13 mouse cellular contexts compared by ENCODE assay signal in the genomic region with DNA sequence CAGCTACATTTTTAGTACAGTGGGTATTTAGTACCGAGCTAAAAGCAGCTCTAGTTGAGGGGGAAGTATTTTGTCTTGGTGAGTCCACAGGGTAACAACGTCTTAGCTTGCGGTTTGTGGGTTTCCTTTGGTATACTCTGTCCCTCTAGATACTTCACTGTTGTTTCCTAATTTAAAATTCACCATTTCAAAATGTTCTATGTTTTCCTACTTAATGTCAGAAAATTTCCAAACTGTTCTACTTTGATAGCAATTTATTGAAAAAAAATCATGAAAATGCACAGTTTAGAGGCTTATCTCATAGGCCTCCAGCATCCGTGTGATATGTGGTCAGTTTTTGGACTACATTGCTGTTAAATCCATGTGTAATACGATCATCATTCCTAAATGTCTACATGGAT.
DNase-seq lines count a peak whose midpoint lies in the region; ATAC-seq lines count a peak whose summit lies in the region.
"Had no signal": no experiment of that assay in that cellular context is flagged by ENCODE, and none has a peak within 500 bp of the region (broad histone marks: within the 10 kb centered on the region; RNA-seq: fewer than 3 reads in every experiment).

No protein-coding gene starts in this region.

- H3K27ac ChIP-seq in liver, embryonic 16.5 days (ENCODE audit: low read length) = peak overlapping the region; percentile 26
- H3K27ac ChIP-seq: limb, embryonic 12.5 days had no signal

- no peaks in the 10 kb centered on the region for H3K9me3 ChIP-seq in liver, embryonic 16.5 days (replicated peaks; ENCODE audit: control insufficient read depth, low read length)
- H3K9me3 ChIP-seq: limb, embryonic 12.5 days had no signal

- peak; percentile 95 for DNase-seq in heart, adult 11 months
- no peak for DNase-seq in heart, postnatal 14 days
- peak; percentile 67 to 71 for DNase-seq in spleen, postnatal 36 days (ENCODE audit: low spot score in 2 of 2)
- DNase-seq in spleen, adult 12 weeks (ENCODE audit: low spot score) = no peak
- DNase-seq in telencephalon, adult 2 months (ENCODE audit: low read depth, low spot score) = peak; percentile 36
- no peak for DNase-seq in thymus, adult 18-20 months
- no peak for DNase-seq in adrenal gland, postnatal 4 days (ENCODE audit: low spot score in 2 of 2)
- DNase-seq: cerebellum, postnatal 25 days; right cerebral cortex, postnatal 14 days had no signal

- 0 out of 2 replicates have a peak, but pooled peaks have one; percentile 24 for ATAC-seq in liver, embryonic 16.5 days (ENCODE audit: low read depth)

- no peak overlapping the region for H3K4me2 ChIP-seq in liver, embryonic 16.5 days (ENCODE audit: low read depth, low read length)
- H3K4me2 ChIP-seq: limb, embryonic 12.5 days; midbrain, embryonic 11.5 days had no signal

- intact Hi-C loops in heart, postnatal 14 days (cut with DNase I) = no loop called here

- no peaks in the 10 kb centered on the region for H3K27me3 ChIP-seq in liver, embryonic 16.5 days (ENCODE audit: control insufficient read depth, insufficient read depth, low read depth, low read length)
- H3K27me3 ChIP-seq: limb, embryonic 12.5 days had no signal

- no peaks in the 10 kb centered on the region for H3K36me3 ChIP-seq in liver, embryonic 16.5 days (ENCODE audit: control insufficient read depth, insufficient read depth)
- H3K36me3 ChIP-seq: limb, embryonic 12.5 days had no signal

- H3K9ac ChIP-seq in liver, embryonic 16.5 days (ENCODE audit: low read depth, low read length) = no peak overlapping the region
- H3K9ac ChIP-seq: limb, embryonic 12.5 days had no signal

- no peaks in the 10 kb centered on the region for H3K4me1 ChIP-seq in liver, embryonic 16.5 days (ENCODE audit: control insufficient read depth, low read depth, low read length)
- H3K4me1 ChIP-seq: limb, embryonic 12.5 days had no signal

- no peak overlapping the region for H3K4me3 ChIP-seq in liver, embryonic 16.5 days (ENCODE audit: low read depth, low read length)
- H3K4me3 ChIP-seq: erythroblast, embryonic 14.5 days; limb, embryonic 12.5 days had no signal

- WGBS in liver, embryonic 16.5 days (ENCODE audit: insufficient replicate concordance) = 22% methylated on average over 5 of the region's 5 CpGs

Comparison
In these comparisons a context has a peak if more than half of its experiments do, and no peak if none do; other contexts are left out.
1. DNase-seq: peak in heart, adult 11 months (single experiment), spleen, postnatal 36 days (2 of 2) and telencephalon, adult 2 months (single experiment); none in heart, postnatal 14 days (0 of 2), spleen, adult 12 weeks (single experiment), thymus, adult 18-20 months (0 of 2) and adrenal gland, postnatal 4 days (0 of 2).